ENCODE assay signal across 8 mouse cellular contexts in genomic region chr12:32378528-32379295, GRCm38 (mm10). TPM values are rescaled to one million over a fixed set of nuclear protein-coding genes. Genes with fewer than 3 reads are reported as not detected.
A peak's percentile ranks its signal among the peaks of the same experiment; 100 is the strongest.
DNase-seq lines count a peak whose midpoint lies in the region; ATAC-seq and TF ChIP-seq lines count a peak whose summit lies in the region.

Gene Ccdc71l, plus strand, starts transcription at chr12:32378704.

- H3K36me3 ChIP-seq in E14TG2a.4 (ENCODE audit: insufficient read depth, low read length): no peaks in the 10 kb centered on the region
- peaks cover 2% of the 10 kb centered on the region; the same call in 1 of the 2 replicates for H3K36me3 ChIP-seq in forebrain, embryonic 13.5 days (ENCODE audit: poor library complexity, severe bottlenecking)
- no peaks in the 10 kb centered on the region for H3K36me3 ChIP-seq in neural tube, embryonic 15.5 days

- intact Hi-C loops in heart, postnatal 10 days (cut with DNase I): loop anchor here (2.0 to 5.0 kb wide), 3 partner anchors 86 to 519 kb away; no protein-coding TSS in a partner anchor

- peak within 1 kb of the TSS; percentile 97 for H3K9ac ChIP-seq in forebrain, embryonic 13.5 days
- peak within 1 kb of the TSS; percentile 93 for H3K9ac ChIP-seq in neural tube, embryonic 15.5 days (replicated peaks)

- no peaks in the 10 kb centered on the region for H3K9me3 ChIP-seq in E14TG2a.4 (ENCODE audit: low read length)
- H3K9me3 ChIP-seq in forebrain, embryonic 13.5 days (replicated peaks): no peaks in the 10 kb centered on the region
- H3K9me3 ChIP-seq in neural tube, embryonic 15.5 days (replicated peaks): no peaks in the 10 kb centered on the region

- peak within 1 kb of the TSS; percentile 86 for H3K4me3 ChIP-seq in E14TG2a.4 (replicated peaks; ENCODE audit: low read length)
- peak within 1 kb of the TSS; percentile 81 for H3K4me3 ChIP-seq in forebrain, embryonic 13.5 days
- peak within 1 kb of the TSS; percentile 87 for H3K4me3 ChIP-seq in neural tube, embryonic 15.5 days (replicated peaks)

- DNase-seq in heart, postnatal 10 days: peak; percentile 84 to 87
- DNase-seq in layer of hippocampus, adult 11-12 months (ENCODE audit: low spot score): peak; percentile 82
- DNase-seq in lung, adult 18-20 months: peak; percentile 83 to 85
- DNase-seq in testis, postnatal 14 days (ENCODE audit: low spot score): peak; percentile 89

- 1% methylated on average over 70 of the region's 78 CpGs for WGBS in forebrain, embryonic 13.5 days
- WGBS in neural tube, embryonic 15.5 days: under 1% methylated on average over 66 of the region's 78 CpGs

- TF ChIP-seq CTCF in E14TG2a.4 (conservative IDR thresholded peaks at IDR 0.05; ENCODE audit: low read length): no peak

- H3K27me3 ChIP-seq in E14TG2a.4 (ENCODE audit: insufficient read depth, low read length): peaks cover 4% of the 10 kb centered on the region; the same call in 1 of the 2 replicates
- no peaks in the 10 kb centered on the region for H3K27me3 ChIP-seq in forebrain, embryonic 13.5 days
- H3K27me3 ChIP-seq in neural tube, embryonic 15.5 days (replicated peaks): no peaks in the 10 kb centered on the region

- H3K4me1 ChIP-seq in E14TG2a.4 (replicated peaks; ENCODE audit: low read depth, low read length): peaks cover 7% of the 10 kb centered on the region; the same call in 1 of the 2 replicates
- H3K4me1 ChIP-seq in forebrain, embryonic 13.5 days: peaks cover 25% of the 10 kb centered on the region
- peaks cover 21% of the 10 kb centered on the region for H3K4me1 ChIP-seq in neural tube, embryonic 15.5 days

- H3K4me2 ChIP-seq in forebrain, embryonic 13.5 days: peak within 1 kb of the TSS; percentile 80
- peak within 1 kb of the TSS; percentile 79 for H3K4me2 ChIP-seq in neural tube, embryonic 15.5 days

- peak within 1 kb of the TSS; percentile 95 for H3K27ac ChIP-seq in forebrain, embryonic 13.5 days
- H3K27ac ChIP-seq in neural tube, embryonic 15.5 days (replicated peaks): peak within 1 kb of the TSS; percentile 90

- peak; percentile 83 for ATAC-seq in cerebellum, adult (ENCODE audit: insufficient number of reproducible peaks, low FRiP score, low TSS enrichment)
- ATAC-seq in forebrain, embryonic 13.5 days: peak; percentile 92
- peak; percentile 93 for ATAC-seq in neural tube, embryonic 15.5 days (ENCODE audit: low FRiP score)

RNA-seq across cellular contexts. Expression of gene Ccdc71l, which starts in this region (rescaled TPM):
- 2.3 and 2.7 TPM in 2 replicates for polyA plus RNA-seq in forebrain, embryonic 13.5 days (2015; fragmentation: Nextera tagmentation; extraction: Ambion mirVana)
- 10 to 100 TPM in 1 of 2 experiments, 1 to 10 TPM in 1; 9.6 to 10.1 TPM for total RNA-seq in heart, postnatal 10 days (2021)
- polyA plus RNA-seq in neural tube, embryonic 15.5 days (2015; fragmentation: Nextera tagmentation; extraction: Ambion mirVana): 4.0 and 4.1 TPM in 2 replicates

Comparison
In these comparisons a context has a peak if more than half of its experiments do, and no peak if none do; other contexts are left out.
1. Peak in every context shown above with its lines: DNase-seq, ATAC-seq, H3K4me3 ChIP-seq and H3K27ac ChIP-seq.